Mouse (Mus musculus): Measurements from ENCODE around the gene Tmem253.
"Not testable (repeated sequence)": the region's sequence is repeated elsewhere in the genome, so short reads cannot be mapped to it uniquely, and the experiment has no call there.

Gene Tmem253

GRCm38 (mm10) chr14:52021568-52022212 is 6.2 kb downstream of the Tmem253 start:
- DNase-seq (ENCODE audit: low read depth, low spot score), result no peak

GRCm38 (mm10) chr14:52022244-52022708 is 6.8 kb downstream of the Tmem253 start:
- no peak for DNase-seq (ENCODE audit: low read depth, low spot score)

GRCm38 (mm10) chr14:52022709-52023459 is 7.4 kb downstream of the Tmem253 start:
- DNase-seq (ENCODE audit: low read depth, low spot score), result peak; percentile 69

GRCm38 (mm10) chr14:52024133-52024532 is 8.7 kb downstream of the Tmem253 start:
- DNase-seq (ENCODE audit: low read depth, low spot score), result no peak

GRCm38 (mm10) chr14:52026342-52026741 is 10.9 kb downstream of the Tmem253 start:
- no peak for DNase-seq (ENCODE audit: low read depth, low spot score)

GRCm38 (mm10) chr14:52035926-52036325 is 20.5 kb downstream of the Tmem253 start:
- no peak for DNase-seq (ENCODE audit: low read depth, low spot score)

GRCm38 (mm10) chr14:52039332-52039731 is 23.9 kb downstream of the Tmem253 start:
- no peak for DNase-seq (ENCODE audit: low read depth, low spot score)

GRCm38 (mm10) chr14:52042359-52042758 is 26.9 kb downstream of the Tmem253 start, which contains the start of gene Olfr221:
Olfr221 (minus strand) TSS chr14:52042459.
- DNase-seq (ENCODE audit: low read depth, low spot score), result not testable (repeated sequence)

GRCm38 (mm10) chr14:52043446-52043845 is 28.0 kb downstream of the Tmem253 start:
- DNase-seq (ENCODE audit: low read depth, low spot score), result no peak

- DNase-seq (ENCODE audit: low read depth, low spot score), result no peak
Measured at GRCm38 (mm10) chr14:52044901-52045678, 29.6 kb downstream of the Tmem253 start.

- no peak for DNase-seq (ENCODE audit: low read depth, low spot score)
Measured at GRCm38 (mm10) chr14:52045966-52046565, 30.6 kb downstream of the Tmem253 start.

GRCm38 (mm10) chr14:52052720-52053119 is 37.3 kb downstream of the Tmem253 start:
- DNase-seq (ENCODE audit: low read depth, low spot score), result not testable (repeated sequence)

GRCm38 (mm10) chr14:52059982-52060381 is 44.5 kb downstream of the Tmem253 start:
- no peak for DNase-seq (ENCODE audit: low read depth, low spot score)

- DNase-seq (ENCODE audit: low read depth, low spot score), result no peak
Measured at GRCm38 (mm10) chr14:52060800-52061199, 45.3 kb downstream of the Tmem253 start.

GRCm38 (mm10) chr14:52061798-52062197 is 46.3 kb downstream of the Tmem253 start:
- no peak for DNase-seq (ENCODE audit: low read depth, low spot score)

GRCm38 (mm10) chr14:52066135-52066534 is 50.7 kb downstream of the Tmem253 start:
- DNase-seq (ENCODE audit: low read depth, low spot score), result no peak

Measured in telencephalon, adult 2 months (tissue).